Mouse (Mus musculus): ENCODE results near the gene Higd1a. TPM values are rescaled to one million over a fixed set of nuclear protein-coding genes. Genes with fewer than 3 reads are reported as not detected.

Gene Higd1a
- polyA plus RNA-seq (2014; fragmentation: Illumina TruSeq; extraction: RNeasy Lipid Tissue Mini Kit (QIAGEN cat#74804); ENCODE audit: low read depth, low replicate concordance) = 174 TPM

DNA sequence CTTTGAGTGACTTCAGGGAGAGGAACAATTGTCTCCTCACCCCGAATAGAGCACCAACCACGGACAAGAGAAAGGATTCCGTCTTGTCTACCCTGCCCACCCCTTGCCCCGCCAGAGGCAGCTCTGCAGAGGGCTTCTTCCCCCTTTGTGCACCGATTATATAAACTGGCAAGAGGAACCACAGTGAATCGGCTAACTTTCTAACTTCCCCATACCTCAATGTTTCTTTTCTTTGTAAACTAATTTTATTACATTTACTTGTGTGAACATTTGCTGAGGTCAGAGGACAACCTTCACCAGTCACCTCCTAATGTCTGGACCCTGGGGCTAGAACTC is at the start of gene Higd1a:
Gene Higd1a, minus strand, starts transcription at position 210 of the 336 bp plus-strand sequence.

DNA sequence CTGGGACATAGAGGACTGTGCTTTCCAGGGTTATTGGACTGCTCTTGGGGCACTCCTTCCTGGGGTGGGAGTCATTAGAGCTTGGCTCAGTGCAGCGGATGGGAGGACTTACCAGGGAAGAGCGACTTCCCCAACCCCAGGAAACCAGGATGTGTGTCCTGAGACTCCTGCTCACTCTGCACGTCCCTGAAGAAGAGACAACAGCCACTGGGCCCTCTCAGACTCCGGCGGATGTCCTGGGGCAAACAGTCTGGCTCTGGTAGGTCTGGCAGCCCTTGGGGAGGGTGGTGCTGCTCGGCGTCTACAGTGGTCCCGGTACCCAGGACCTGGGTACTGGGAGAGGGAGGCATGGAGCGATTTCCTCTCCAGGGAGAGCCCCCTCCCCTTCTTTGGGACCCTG is 40.1 kb upstream of the Higd1a start, which contains the start of gene Ackr2:
Gene Ackr2, plus strand, starts transcription at position 111 of the 400 bp plus-strand sequence.

DNA sequence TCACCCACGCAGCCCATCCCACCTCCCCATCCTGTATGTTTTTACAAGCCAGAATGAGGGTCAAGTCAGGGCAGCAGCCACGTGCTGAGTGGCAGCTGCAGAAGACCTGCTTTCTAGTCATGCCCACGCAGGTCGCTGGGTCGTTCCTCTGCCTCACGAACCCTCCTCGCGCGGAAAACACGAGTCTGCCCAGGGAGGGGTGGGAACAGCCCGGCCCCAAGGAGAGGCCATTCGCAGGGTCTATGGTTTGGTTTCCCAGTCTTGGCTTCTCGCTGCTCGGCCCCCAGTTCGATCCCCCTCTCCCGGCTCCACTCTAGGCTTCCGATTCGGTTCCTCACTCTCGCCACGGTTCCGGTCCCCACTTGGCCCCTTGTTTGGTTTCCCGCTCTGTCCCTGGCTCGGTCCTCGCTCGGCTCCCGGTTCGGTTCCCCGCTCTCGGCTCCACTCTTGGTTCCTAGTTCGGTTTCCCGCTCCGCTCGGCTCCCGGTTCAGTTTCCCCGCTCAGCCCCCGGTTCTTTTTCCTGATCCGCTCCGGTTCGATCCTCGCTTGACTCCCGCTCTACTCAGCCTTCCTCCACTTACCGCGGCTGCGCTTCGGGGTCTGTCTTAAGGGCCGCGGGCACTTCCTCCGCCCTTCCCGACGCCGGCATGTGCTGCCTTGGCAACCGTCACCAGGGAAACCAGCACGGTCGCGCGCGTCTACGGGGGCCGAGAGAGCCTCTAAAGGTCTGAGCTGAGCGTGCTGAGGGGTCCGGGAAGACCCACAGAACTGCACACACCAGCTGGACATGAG is 19.1 kb downstream of the Higd1a start, which contains the start of gene Ccdc13:
Gene Ccdc13, minus strand, starts transcription at position 633 of the 793 bp plus-strand sequence.

Other genes starting within 250 kb of the Higd1a start
- not detected for gene Lyzl4, start 216.3 kb downstream of the Higd1a start, polyA plus RNA-seq (2014; fragmentation: Illumina TruSeq; extraction: RNeasy Lipid Tissue Mini Kit (QIAGEN cat#74804); ENCODE audit: low read depth, low replicate concordance)
- 37.1 TPM for gene Vipr1, start 215.6 kb downstream of the Higd1a start, polyA plus RNA-seq (2014; fragmentation: Illumina TruSeq; extraction: RNeasy Lipid Tissue Mini Kit (QIAGEN cat#74804); ENCODE audit: low read depth, low replicate concordance)
- 9.0 TPM for gene Sec22c, start 152.9 kb downstream of the Higd1a start, polyA plus RNA-seq (2014; fragmentation: Illumina TruSeq; extraction: RNeasy Lipid Tissue Mini Kit (QIAGEN cat#74804); ENCODE audit: low read depth, low replicate concordance)
- 42.2 TPM for gene Ss18l2, start 148.0 kb downstream of the Higd1a start, polyA plus RNA-seq (2014; fragmentation: Illumina TruSeq; extraction: RNeasy Lipid Tissue Mini Kit (QIAGEN cat#74804); ENCODE audit: low read depth, low replicate concordance)
- gene Nktr, start 139.2 kb downstream of the Higd1a start, polyA plus RNA-seq (2014; fragmentation: Illumina TruSeq; extraction: RNeasy Lipid Tissue Mini Kit (QIAGEN cat#74804); ENCODE audit: low read depth, low replicate concordance) = 270 TPM
- 0.44 TPM for gene Zfp651, start 99.0 kb downstream of the Higd1a start, polyA plus RNA-seq (2014; fragmentation: Illumina TruSeq; extraction: RNeasy Lipid Tissue Mini Kit (QIAGEN cat#74804); ENCODE audit: low read depth, low replicate concordance)
- gene Klhl40, start 80.8 kb downstream of the Higd1a start, polyA plus RNA-seq (2014; fragmentation: Illumina TruSeq; extraction: RNeasy Lipid Tissue Mini Kit (QIAGEN cat#74804); ENCODE audit: low read depth, low replicate concordance) = not detected
- gene Hhatl, start 65.9 kb downstream of the Higd1a start, polyA plus RNA-seq (2014; fragmentation: Illumina TruSeq; extraction: RNeasy Lipid Tissue Mini Kit (QIAGEN cat#74804); ENCODE audit: low read depth, low replicate concordance) = not detected
- not detected for gene Ccdc13, start 18.9 kb downstream of the Higd1a start, polyA plus RNA-seq (2014; fragmentation: Illumina TruSeq; extraction: RNeasy Lipid Tissue Mini Kit (QIAGEN cat#74804); ENCODE audit: low read depth, low replicate concordance)
- 1.5 TPM for gene Ackr2, start 40.0 kb upstream of the Higd1a start, polyA plus RNA-seq (2014; fragmentation: Illumina TruSeq; extraction: RNeasy Lipid Tissue Mini Kit (QIAGEN cat#74804); ENCODE audit: low read depth, low replicate concordance)
- gene Cyp8b1, start 57.9 kb upstream of the Higd1a start, polyA plus RNA-seq (2014; fragmentation: Illumina TruSeq; extraction: RNeasy Lipid Tissue Mini Kit (QIAGEN cat#74804); ENCODE audit: low read depth, low replicate concordance) = not detected
- gene Fam198a, start 92.6 kb upstream of the Higd1a start, polyA plus RNA-seq (2014; fragmentation: Illumina TruSeq; extraction: RNeasy Lipid Tissue Mini Kit (QIAGEN cat#74804); ENCODE audit: low read depth, low replicate concordance) = 0.50 TPM
- not detected for gene Pomgnt2, start 138.7 kb upstream of the Higd1a start, polyA plus RNA-seq (2014; fragmentation: Illumina TruSeq; extraction: RNeasy Lipid Tissue Mini Kit (QIAGEN cat#74804); ENCODE audit: low read depth, low replicate concordance)